Mouse (Mus musculus) intestine, embryonic 14.5 days (tissue): Measurements from ENCODE around the gene Nr2e3. TPM values are rescaled to one million over a fixed set of nuclear protein-coding genes. Genes with fewer than 3 reads are reported as not detected.
"Not testable (repeated sequence)": the region's sequence is repeated elsewhere in the genome, so short reads cannot be mapped to it uniquely, and the experiment has no call there.

Source experiments
- ATAC-seq: fragments of 200-750 bp; cut with Nextera tagmentation; replicated peaks from 2 replicates; pipeline ENCODE4 v1.8.0; 2017; ENCODE audit warnings: low read depth, moderate number of reproducible peaks, moderate TSS enrichment, moderate library complexity; ENCODE audit not compliant: low FRiP score, low TSS enrichment
- DNase-seq: peaks from one replicate; pipeline ENCODE4 v3.0.0-alpha.2; 2018; ENCODE audit warnings: low spot score
- H3K27ac ChIP-seq: fragments of 300-500 bp; sonication (generic); 2 replicates; pipeline ENCODE4 v1.5.1; 2014; ENCODE audit warnings: low read depth, mild to moderate bottlenecking, control low read depth
- H3K27me3 ChIP-seq: fragments of 300-500 bp; sonication (generic); replicated peaks from 2 replicates; pipeline ENCODE4 v1.6.1; 2014; ENCODE audit warnings: low read length, control low read depth; ENCODE audit not compliant: control insufficient read depth, insufficient read depth
- H3K36me3 ChIP-seq: fragments of 300-500 bp; sonication (generic); 2 replicates; pipeline ENCODE4 v1.6.1; 2014; ENCODE audit warnings: low read length, control low read depth; ENCODE audit not compliant: control insufficient read depth, insufficient read depth
- H3K4me1 ChIP-seq: fragments of 300-500 bp; sonication (generic); replicated peaks from 2 replicates; pipeline ENCODE4 v1.6.1; 2014; ENCODE audit warnings: low read length, control low read depth, mixed read lengths; ENCODE audit not compliant: control insufficient read depth, insufficient read depth
- H3K4me2 ChIP-seq: fragments of 300-500 bp; sonication (generic); 2 replicates; pipeline ENCODE4 v1.6.1; 2014; ENCODE audit warnings: low read length
- H3K4me3 ChIP-seq: fragments of 300-500 bp; sonication (generic); 2 replicates; pipeline ENCODE4 v1.5.1; 2014; ENCODE audit warnings: low read depth, low read length, control low read depth, mixed read lengths
- H3K9ac ChIP-seq: fragments of 300-500 bp; sonication (generic); 2 replicates; pipeline ENCODE4 v1.6.1; 2014; ENCODE audit warnings: mild to moderate bottlenecking, low read length
- H3K9me3 ChIP-seq: fragments of 300-500 bp; sonication (generic); 2 replicates; pipeline ENCODE4 v1.6.1; 2016; ENCODE audit warnings: low read length, control low read depth; ENCODE audit not compliant: control insufficient read depth
- WGBS: fragments of 180-500 bp; shearing (Covaris S2); extraction: QIAGEN DNeasy Blood & Tissue Kit; methylation state at CpG from one replicate; pipeline ENCODE4 v1.1.7; 2014; 5-methylcytosine and 5-hydroxymethylcytosine counted together
- polyA plus RNA-seq: library from polyadenylated mRNA; unstranded; fragments of >200 nt; fragmentation: Nextera tagmentation; extraction: Ambion mirVana; gene quantifications from 2 replicates; pipeline ENCODE4 v1.2.1, GENCODE M21; 2014

The Nr2e3 gene
- polyA plus RNA-seq, 1 experiment from 2014 or later: 0.54 TPM

DNA sequence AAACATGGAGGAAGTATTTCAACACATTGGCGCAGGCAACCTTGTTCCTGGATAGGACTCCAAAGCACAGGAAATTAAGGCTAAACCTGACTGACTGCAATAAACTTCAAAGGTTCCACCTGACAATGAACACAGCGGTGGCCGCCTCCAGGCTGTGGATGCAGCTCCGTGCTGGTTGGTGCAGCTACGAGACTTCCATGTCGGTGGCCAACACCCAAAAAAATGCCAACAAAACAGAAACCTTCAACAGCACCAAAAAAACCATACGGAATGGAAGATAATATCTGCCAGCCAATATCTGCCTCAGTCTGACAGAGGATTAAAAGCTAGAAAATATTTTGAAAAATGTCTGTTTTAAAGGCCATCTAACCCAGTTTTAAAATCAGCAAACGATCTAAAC lies 21.9 kb downstream of the Nr2e3 start:
- Histone ChIP-seq H3K4me1 (no peaks in the 10 kb centered on the region; the same call in 1 of the 2 replicates), H3K27ac (no peak overlapping the region), H3K9ac (no peak overlapping the region), H3K4me2 (no peak overlapping the region), H3K9me3 (no peaks in the 10 kb centered on the region), H3K27me3 (no peaks in the 10 kb centered on the region), H3K36me3 (no peaks in the 10 kb centered on the region), H3K4me3 (no peak overlapping the region)
- 87% methylated on average over 8 of the region's 8 CpGs for WGBS
- ATAC-seq (no peak), DNase-seq (no peak)

- not testable (repeated sequence) for H3K9me3 ChIP-seq, H3K9ac ChIP-seq, H3K4me3 ChIP-seq, H3K27ac ChIP-seq, H3K4me1 ChIP-seq, H3K36me3 ChIP-seq, H3K4me2 ChIP-seq, DNase-seq, ATAC-seq, H3K27me3 ChIP-seq
- WGBS: 88% methylated on average over 8 of the region's 8 CpGs
Measured at GRCm38 (mm10) chr9:59935866-59936265, 24.6 kb downstream of the Nr2e3 start.

DNA sequence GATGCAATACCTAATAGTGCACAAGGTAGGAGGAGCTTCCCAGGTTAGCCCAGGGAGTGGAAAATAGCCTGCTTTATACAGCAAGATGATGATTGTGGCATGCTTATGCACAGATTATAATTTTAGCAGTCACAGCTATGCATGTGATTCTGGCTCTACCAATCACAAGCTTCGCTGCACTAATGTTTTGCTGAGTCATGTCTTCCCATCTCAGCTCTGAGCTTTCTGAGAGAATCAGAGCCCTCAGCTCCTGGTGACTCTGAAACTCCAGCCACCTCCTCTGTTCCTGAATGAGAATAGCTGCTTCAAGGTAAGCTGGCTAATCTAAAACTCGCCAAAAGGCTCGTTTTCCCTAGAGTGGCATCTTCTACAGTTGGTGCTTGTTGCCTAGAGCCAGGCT lies 30.2 kb downstream of the Nr2e3 start:
- Histone ChIP-seq H3K36me3 (peaks cover 12% of the 10 kb centered on the region), H3K27me3 (no peaks in the 10 kb centered on the region), H3K4me3 (no peak overlapping the region), H3K9me3 (no peaks in the 10 kb centered on the region), H3K27ac (no peak overlapping the region), H3K9ac (no peak overlapping the region), H3K4me2 (no peak overlapping the region), H3K4me1 (no peaks in the 10 kb centered on the region; the same call in 1 of the 2 replicates)
- DNase-seq (no peak), ATAC-seq (no peak)
- 88% methylated on average over 3 of the region's 3 CpGs for whole genome bisulfite sequencing

DNA sequence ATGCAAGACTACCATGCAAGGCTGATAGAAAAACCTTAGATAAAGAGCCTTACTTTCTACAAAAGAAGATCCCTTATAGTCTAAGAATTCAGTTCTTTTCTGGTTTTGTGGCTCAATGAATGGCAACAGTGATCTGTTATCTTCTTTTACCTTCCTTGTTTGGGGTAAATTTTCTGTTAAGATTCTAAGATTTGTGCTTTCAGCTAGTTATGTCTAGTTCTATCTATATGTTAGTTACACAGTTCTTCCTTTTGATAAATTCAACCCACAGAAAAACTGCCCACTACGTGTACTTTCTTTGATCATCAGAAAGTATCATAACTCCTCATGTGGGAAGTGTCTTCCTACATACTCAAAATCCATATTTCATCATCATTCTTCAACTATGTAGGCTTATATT lies 45.7 kb downstream of the Nr2e3 start:
- peaks cover 40% of the 10 kb centered on the region for H3K36me3 ChIP-seq
- H3K27ac ChIP-seq: no peak overlapping the region
- no peaks in the 10 kb centered on the region for H3K27me3 ChIP-seq
- ATAC-seq (no peak), DNase-seq (no peak)
- WGBS: 98% methylated on average over 1 of the region's 1 CpGs
- no peak overlapping the region for H3K9ac ChIP-seq
- H3K9me3 ChIP-seq: no peaks in the 10 kb centered on the region
- no peak overlapping the region for H3K4me2 ChIP-seq
- no peak overlapping the region for H3K4me3 ChIP-seq
- no peaks in the 10 kb centered on the region for H3K4me1 ChIP-seq

DNA sequence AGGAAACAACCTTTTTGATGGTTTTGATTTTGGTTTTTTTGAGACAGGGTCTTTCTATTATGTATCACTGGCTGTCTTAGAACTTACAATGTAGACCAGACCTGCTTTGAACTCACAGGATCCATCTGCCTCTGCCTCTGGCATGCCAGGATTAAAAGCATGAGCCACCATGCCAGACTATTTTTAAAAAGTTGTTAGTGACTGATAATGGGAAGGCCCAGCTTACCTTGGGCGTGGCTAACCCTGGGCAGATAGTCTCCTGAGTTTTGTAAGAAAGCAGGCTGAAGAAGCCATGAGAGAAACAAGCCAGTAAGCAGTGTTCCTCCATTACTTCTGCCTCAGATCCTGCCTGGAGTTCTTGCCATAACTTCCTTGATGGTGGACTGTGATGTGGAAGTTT lies 57.1 kb downstream of the Nr2e3 start:
- Histone ChIP-seq H3K4me2 (no peak overlapping the region), H3K27ac (no peak overlapping the region), H3K9ac (no peak overlapping the region), H3K9me3 (no peaks in the 10 kb centered on the region), H3K36me3 (peaks cover 30% of the 10 kb centered on the region), H3K4me3 (no peak overlapping the region), H3K4me1 (no peaks in the 10 kb centered on the region), H3K27me3 (no peaks in the 10 kb centered on the region)
- ATAC-seq: no peak
- no peak for DNase-seq
- 86% methylated on average over 1 of the region's 1 CpGs for WGBS

Other genes with a start within 250 kb of the Nr2e3 start
- gene Senp8, start 209.9 kb downstream of the Nr2e3 start, polyA plus RNA-seq: 11.7 and 12.0 TPM in 2 replicates
- 16.0 and 16.7 TPM in 2 replicates for gene Myo9a, start 209.8 kb downstream of the Nr2e3 start, polyA plus RNA-seq